Mouse (Mus musculus) ES-Bruce4 (cell line): Measurements from ENCODE around the gene Rhbdd1. TPM values are rescaled to one million over a fixed set of nuclear protein-coding genes. Genes with fewer than 3 reads are reported as not detected.

ENCODE experiments used
- H3K27ac ChIP-seq: 2 replicates; pipeline ENCODE4 v1.5.1; 2012; ENCODE audit warnings: low read length, inconsistent platforms; ENCODE audit not compliant: insufficient read depth
- H3K27me3 ChIP-seq: 2 replicates; pipeline ENCODE4 v1.6.1; 2012; ENCODE audit warnings: mild to moderate bottlenecking, low read length, inconsistent platforms; ENCODE audit not compliant: control insufficient read depth, poor library complexity, insufficient read depth, severe bottlenecking
- H3K36me3 ChIP-seq: 2 replicates; pipeline ENCODE4 v1.6.1; 2012; ENCODE audit warnings: inconsistent platforms, mild to moderate bottlenecking, low read length, moderate library complexity; ENCODE audit not compliant: control insufficient read depth, poor library complexity, insufficient read depth, severe bottlenecking
- H3K4me1 ChIP-seq: one replicate; pipeline ENCODE4 v1.8.1; 2011; ENCODE audit warnings: low read length; ENCODE audit not compliant: control insufficient read depth, insufficient read depth
- H3K4me3 ChIP-seq: 2 replicates; pipeline ENCODE4 v1.5.1; 2011; ENCODE audit warnings: low read depth, mild to moderate bottlenecking, low read length
- H3K9ac ChIP-seq: 2 replicates; pipeline ENCODE4 v1.6.1; 2012; ENCODE audit warnings: low read depth, mild to moderate bottlenecking, inconsistent platforms; ENCODE audit not compliant: poor library complexity, severe bottlenecking
- H3K9me3 ChIP-seq: replicated peaks from 2 replicates; pipeline ENCODE4 v1.6.1; 2012; ENCODE audit warnings: mild to moderate bottlenecking, low read length, inconsistent platforms; ENCODE audit not compliant: control insufficient read depth, poor library complexity, insufficient read depth, severe bottlenecking
- CTCF ChIP-seq: IDR thresholded peaks from one replicate; pipeline ENCODE4 v1.8.1; 2011; ENCODE audit warnings: low read depth, low read length
- EP300 ChIP-seq: IDR thresholded peaks from 2 replicates; pipeline ENCODE4 v1.6.1; 2011; ENCODE audit warnings: low read depth, low read length; ENCODE audit not compliant: insufficient read depth
- POLR2A ChIP-seq: IDR thresholded peaks from one replicate; pipeline ENCODE4 v1.8.1; 2011; ENCODE audit warnings: low read length; ENCODE audit not compliant: insufficient read depth
- polyA plus RNA-seq: library from polyadenylated mRNA; stranded (reverse); fragments of >200 nt; gene quantifications from 2 replicates; pipeline ENCODE4 v1.2.4, GENCODE M21; 2011; ENCODE audit warnings: low read depth; ENCODE audit not compliant: missing spikeins, insufficient read depth, insufficient read length

Rhbdd1 gene
- polyA plus RNA-seq, 1 experiment, result 21.4 TPM

DNA sequence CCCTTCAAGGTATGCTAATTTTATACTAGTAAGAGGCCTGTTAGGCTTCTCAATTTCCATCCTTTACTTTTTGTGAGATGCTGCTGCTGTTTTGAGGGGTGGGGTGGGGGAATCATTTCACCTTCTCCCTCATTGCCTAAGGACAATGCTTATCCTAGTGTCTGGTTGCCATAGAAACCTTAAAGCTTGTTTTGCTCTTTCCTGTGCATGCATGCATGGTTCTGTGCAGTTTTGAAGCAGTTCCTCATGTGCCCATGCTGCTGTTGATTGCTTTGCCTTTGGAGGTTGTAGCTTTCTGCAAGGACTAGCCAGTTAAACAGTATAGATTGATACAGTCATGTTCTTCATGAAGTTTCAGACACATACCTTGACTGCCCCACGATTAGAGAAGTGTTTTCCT is 5.2 kb downstream of the Rhbdd1 start:
- Histone ChIP-seq H3K4me1 (no peaks in the 10 kb centered on the region), H3K4me3 (no peak overlapping the region), H3K27ac (no peak overlapping the region)

DNA sequence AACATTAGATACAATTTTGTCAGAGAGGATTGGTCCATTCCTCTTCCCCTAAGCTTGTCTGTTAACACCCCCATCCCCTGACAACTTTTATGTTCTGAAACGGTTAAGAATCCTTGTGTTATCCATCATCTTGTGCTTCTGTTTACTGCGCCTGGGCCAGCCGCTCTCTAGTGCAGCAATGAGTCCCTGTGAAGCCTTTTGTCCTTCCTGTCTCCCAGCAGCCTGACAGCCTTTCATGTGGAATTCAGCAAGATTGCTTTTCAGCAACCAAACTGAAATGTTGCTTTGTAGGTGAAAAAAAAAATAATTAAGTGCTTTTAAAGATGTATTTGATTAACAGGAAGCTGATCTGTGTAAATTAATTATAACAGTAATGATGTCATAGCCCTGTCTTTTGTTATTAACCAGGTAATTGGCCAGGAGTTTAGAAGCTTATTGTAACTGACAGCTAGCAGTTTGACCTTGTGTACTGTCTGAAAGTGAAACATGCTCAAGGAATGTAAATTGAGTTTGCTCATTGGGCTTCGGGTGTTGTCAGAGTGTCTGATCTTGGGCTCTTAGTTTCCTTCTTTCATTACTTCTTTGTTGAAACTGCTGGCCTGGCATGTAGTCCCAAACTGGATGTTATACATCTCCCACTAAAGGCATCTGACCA is 8.0 kb downstream of the Rhbdd1 start:
- Histone ChIP-seq H3K36me3 (no peaks in the 10 kb centered on the region), H3K9ac (no peak overlapping the region), H3K4me3 (no peak overlapping the region), H3K9me3 (no peaks in the 10 kb centered on the region), H3K27me3 (no peaks in the 10 kb centered on the region), H3K4me1 (no peaks in the 10 kb centered on the region), H3K27ac (no peak overlapping the region)
- TF ChIP-seq CTCF (no peak), POLR2A (no peak), EP300 (no peak)

More for the DNA sequence above, 5.2 kb downstream of the Rhbdd1 start:
- H3K9me3 ChIP-seq, result no peaks in the 10 kb centered on the region
- H3K9ac ChIP-seq, result no peak overlapping the region
- H3K27me3 ChIP-seq, result no peaks in the 10 kb centered on the region
- TF ChIP-seq CTCF (no peak), POLR2A (no peak), EP300 (no peak)
- no peaks in the 10 kb centered on the region for H3K36me3 ChIP-seq

DNA sequence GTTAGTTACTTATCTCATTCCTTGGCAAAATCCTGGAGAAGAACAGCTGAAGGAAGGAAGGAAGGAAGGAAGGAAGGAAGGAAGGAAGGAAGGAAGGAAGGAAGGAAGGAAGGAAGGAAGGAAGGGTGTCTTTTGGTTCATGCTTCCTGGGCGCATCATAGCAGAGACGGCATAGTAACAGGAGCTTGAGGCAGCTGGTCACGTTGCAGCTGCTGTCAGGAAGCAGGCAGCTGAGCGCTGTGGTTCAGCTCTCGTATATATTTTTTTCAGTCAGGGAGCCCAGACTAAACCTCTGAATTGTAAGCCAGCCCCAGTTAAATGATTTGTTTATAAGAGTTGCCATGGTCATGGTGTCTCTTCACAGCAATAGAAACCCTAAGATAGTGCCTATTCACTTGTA is 9.9 kb downstream of the Rhbdd1 start:
- H3K27ac ChIP-seq, result no peak overlapping the region
- TF ChIP-seq POLR2A (no peak), EP300 (no peak), CTCF (no peak)
- no peaks in the 10 kb centered on the region for H3K36me3 ChIP-seq
- H3K27me3 ChIP-seq, result no peaks in the 10 kb centered on the region
- H3K9ac ChIP-seq, result no peak overlapping the region
- H3K4me1 ChIP-seq, result no peaks in the 10 kb centered on the region
- H3K9me3 ChIP-seq, result no peaks in the 10 kb centered on the region
- H3K4me3 ChIP-seq, result no peak overlapping the region

DNA sequence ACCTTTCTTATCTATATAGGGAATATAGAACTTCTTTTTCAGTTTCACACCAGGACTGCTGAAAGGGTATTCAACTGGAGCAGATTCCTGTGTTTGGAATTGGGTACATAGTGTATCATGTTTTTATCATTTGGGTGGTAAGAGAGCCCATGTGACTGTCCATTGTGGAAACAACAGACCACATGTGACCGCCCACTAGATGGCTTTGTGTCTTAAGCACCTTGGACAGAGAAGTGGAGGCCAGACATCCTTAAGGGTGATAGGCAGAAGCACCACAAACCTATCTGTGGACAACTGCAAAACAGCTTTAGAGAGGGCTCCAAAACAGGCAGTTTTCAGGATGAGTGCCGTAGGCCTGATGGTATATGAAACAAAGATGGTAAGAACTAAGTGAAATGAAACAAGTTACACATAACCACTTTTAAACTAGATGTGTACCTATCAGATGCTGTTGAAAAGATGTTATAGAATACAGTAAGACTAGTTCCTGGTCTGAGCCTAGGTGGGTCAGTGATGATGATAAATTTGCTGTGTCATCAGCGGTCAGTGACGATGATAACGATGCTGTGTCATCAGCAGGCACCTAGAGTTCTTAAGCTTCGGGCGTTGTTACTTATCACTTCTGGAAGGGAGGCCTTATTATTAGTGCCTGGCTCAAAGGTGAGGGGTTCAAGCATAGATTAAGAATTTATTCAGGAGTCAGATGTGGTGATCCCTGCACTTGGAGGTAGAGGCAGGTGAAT is 12.0 kb downstream of the Rhbdd1 start:
- H3K36me3 ChIP-seq, result no peaks in the 10 kb centered on the region
- no peaks in the 10 kb centered on the region for H3K27me3 ChIP-seq
- TF ChIP-seq EP300 (no peak), CTCF (no peak), POLR2A (no peak)
- H3K9ac ChIP-seq, result no peak overlapping the region
- no peaks in the 10 kb centered on the region for H3K4me1 ChIP-seq
- H3K9me3 ChIP-seq, result no peaks in the 10 kb centered on the region
- H3K4me3 ChIP-seq, result no peak overlapping the region
- no peak overlapping the region for H3K27ac ChIP-seq

DNA sequence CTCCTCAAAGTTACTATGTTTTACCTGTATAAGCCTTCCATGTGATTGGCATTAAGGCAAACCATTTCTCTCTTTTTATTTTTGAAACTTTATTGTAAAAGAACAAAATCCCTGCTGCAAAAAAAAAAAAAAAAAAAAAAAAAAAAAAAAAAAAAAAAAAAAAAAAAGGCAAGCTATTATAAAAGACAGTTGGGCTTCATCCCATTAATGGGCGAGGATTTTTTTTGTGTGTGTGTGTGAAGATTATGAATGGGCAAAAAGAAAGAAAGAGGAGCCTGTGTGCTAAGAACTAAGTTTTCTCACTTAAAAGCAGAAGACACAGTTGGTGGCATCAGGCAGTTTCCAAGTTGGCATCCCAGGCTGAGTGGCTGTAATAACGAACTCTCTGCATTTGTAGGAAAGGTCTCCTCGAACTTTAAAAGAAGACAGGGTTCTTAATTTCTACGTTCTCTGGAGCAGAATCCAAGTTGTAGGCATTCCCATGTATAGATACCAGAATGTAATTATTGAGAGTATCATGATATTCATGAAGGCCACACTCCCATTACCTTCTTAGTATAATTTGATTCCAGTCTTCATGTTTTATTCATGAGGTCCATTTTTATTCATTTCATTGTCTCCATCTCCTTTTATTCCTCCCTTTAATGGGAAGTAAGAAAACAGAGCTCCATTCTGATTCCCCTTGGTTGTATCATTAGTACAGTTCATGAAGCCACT is 13.1 kb downstream of the Rhbdd1 start:
- Histone ChIP-seq H3K4me3 (no peak overlapping the region), H3K4me1 (no peaks in the 10 kb centered on the region), H3K9me3 (no peaks in the 10 kb centered on the region), H3K27me3 (no peaks in the 10 kb centered on the region), H3K36me3 (no peaks in the 10 kb centered on the region), H3K27ac (no peak overlapping the region), H3K9ac (no peak overlapping the region)
- no peak for TF ChIP-seq CTCF
- TF ChIP-seq POLR2A, result no peak
- TF ChIP-seq EP300, result no peak

DNA sequence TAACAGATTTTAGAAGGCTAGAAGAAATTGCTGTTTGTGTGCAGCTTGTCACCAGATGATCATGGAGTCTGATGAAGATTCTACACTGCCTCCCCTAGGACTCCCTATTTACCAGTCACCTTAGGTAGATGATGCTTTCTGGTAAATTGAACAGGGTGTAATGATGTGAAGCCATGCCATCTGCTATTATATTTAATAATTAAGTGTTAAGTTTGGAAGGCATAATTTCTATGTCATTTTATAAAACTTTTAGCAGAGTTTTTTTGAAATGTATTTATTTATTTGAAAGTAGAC is 13.6 kb downstream of the Rhbdd1 start:
- H3K36me3 ChIP-seq, result no peaks in the 10 kb centered on the region
- H3K9me3 ChIP-seq, result no peaks in the 10 kb centered on the region
- no peak overlapping the region for H3K4me3 ChIP-seq
- H3K9ac ChIP-seq, result no peak overlapping the region
- H3K4me1 ChIP-seq, result no peaks in the 10 kb centered on the region
- TF ChIP-seq POLR2A (no peak), EP300 (no peak), CTCF (no peak)
- no peaks in the 10 kb centered on the region for H3K27me3 ChIP-seq
- no peak overlapping the region for H3K27ac ChIP-seq
